Mouse (Mus musculus) heart, postnatal 0 days (tissue): Measurements from ENCODE around the gene Barx2. TPM values are rescaled to one million over a fixed set of nuclear protein-coding genes. Genes with fewer than 3 reads are reported as not detected.

Source experiments
- ATAC-seq: fragments of 200-750 bp; cut with Nextera tagmentation; 2 replicates; pipeline ENCODE4 v1.8.0; 2017; ENCODE audit warnings: low read depth, moderate number of reproducible peaks, moderate library complexity; ENCODE audit not compliant: insufficient read depth
- DNase-seq: peaks from one replicate; pipeline ENCODE4 v3.0.0-alpha.2; 2016; ENCODE audit warnings: low spot score
- H3K27ac ChIP-seq: fragments of 300-500 bp; sonication (generic); 2 replicates; pipeline ENCODE4 v1.5.1; 2014; ENCODE audit warnings: low read depth, mild to moderate bottlenecking
- H3K27me3 ChIP-seq: fragments of 300-500 bp; sonication (generic); 2 replicates; pipeline ENCODE4 v1.6.1; 2014; ENCODE audit warnings: low read length, mixed read lengths; ENCODE audit not compliant: control insufficient read depth, insufficient read depth
- H3K36me3 ChIP-seq: fragments of 300-500 bp; sonication (generic); replicated peaks from 2 replicates; pipeline ENCODE4 v1.6.1; 2014; ENCODE audit warnings: low read length, mixed read lengths; ENCODE audit not compliant: control insufficient read depth, insufficient read depth
- H3K4me1 ChIP-seq: fragments of 300-500 bp; sonication (generic); 2 replicates; pipeline ENCODE4 v1.6.1; 2014; ENCODE audit warnings: antibody characterized with exemption; ENCODE audit not compliant: control insufficient read depth, insufficient read depth
- H3K4me2 ChIP-seq: fragments of 300-500 bp; sonication (generic); 2 replicates; pipeline ENCODE4 v1.6.1; 2014; ENCODE audit warnings: low read depth, mild to moderate bottlenecking, low read length, moderate library complexity
- H3K4me3 ChIP-seq: fragments of 300-500 bp; sonication (generic); 2 replicates; pipeline ENCODE4 v1.5.1; 2014; ENCODE audit warnings: low read depth, low read length
- H3K9ac ChIP-seq: fragments of 300-500 bp; sonication (generic); replicated peaks from 2 replicates; pipeline ENCODE4 v1.6.1; 2014; ENCODE audit warnings: low read depth, low read length, mixed read lengths
- H3K9me3 ChIP-seq: fragments of 300-500 bp; sonication (generic); replicated peaks from 2 replicates; pipeline ENCODE4 v1.6.1; 2016; ENCODE audit warnings: low read length; ENCODE audit not compliant: control insufficient read depth
- CTCF ChIP-seq: IDR thresholded peaks from 2 replicates; pipeline ENCODE4 v1.5.1; 2016; ENCODE audit warnings: antibody characterized with exemption, control low read depth, low read depth
- EP300 ChIP-seq: IDR thresholded peaks from 2 replicates; pipeline ENCODE4 v1.6.1; 2016; ENCODE audit warnings: antibody characterized with exemption, low read depth
- WGBS: fragments of 180-500 bp; shearing (Covaris S2); extraction: QIAGEN DNeasy Blood & Tissue Kit; methylation state at CpG from one replicate; pipeline ENCODE4 v1.1.7; 2014; 5-methylcytosine and 5-hydroxymethylcytosine counted together
- polyA plus RNA-seq: library from polyadenylated mRNA; unstranded; fragments of >200 nt; fragmentation: Nextera tagmentation; extraction: Ambion mirVana; gene quantifications from 2 replicates; pipeline ENCODE4 v1.2.1, GENCODE M21; 2015
- total RNA-seq: library from RNA; depleted of rRNA; stranded (reverse); fragments of >200 nt; gene quantifications from 2 replicates; pipeline ENCODE4 v1.2.3, GENCODE M21; 2014; ENCODE audit warnings: low replicate concordance

Gene Barx2
- total and polyA plus RNA-seq, 2 experiments from 2014 or later: not detected

DNA sequence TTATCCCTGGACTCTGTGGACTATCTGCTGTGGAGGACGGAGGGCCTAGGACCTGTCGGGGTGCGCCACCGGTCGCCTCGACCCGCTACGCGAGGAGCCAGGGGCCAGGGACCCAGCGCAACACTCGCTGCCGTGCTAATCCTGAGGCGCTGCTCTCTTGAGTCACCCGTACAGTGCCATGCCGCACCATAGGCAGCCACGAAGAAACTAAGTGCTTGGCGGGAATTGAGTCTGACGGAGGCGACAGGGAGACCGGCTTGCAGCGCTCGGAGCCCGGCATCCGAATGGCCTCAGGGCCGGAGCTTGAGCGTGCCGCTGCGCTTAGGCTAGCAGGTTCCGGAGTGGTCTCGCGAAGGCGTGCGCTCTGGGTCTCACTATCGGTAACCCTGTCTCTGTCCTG is 1.6 kb upstream of the Barx2 start:
- H3K27me3 ChIP-seq: peaks cover 95% of the 10 kb centered on the region
- TF ChIP-seq CTCF: no peak
- no peak for TF ChIP-seq EP300
- DNase-seq: no peak

GRCm38 (mm10) chr9:31913739-31914591 is 703 bp upstream of the Barx2 start:
- no peak for DNase-seq
- H3K27me3 ChIP-seq: peaks cover 93% of the 10 kb centered on the region
- TF ChIP-seq EP300 (no peak), CTCF (no peak)

More for the DNA sequence above, 1.6 kb upstream of the Barx2 start:
- peak overlapping the region; percentile 90 for H3K4me2 ChIP-seq
- no peaks in the 10 kb centered on the region for H3K9me3 ChIP-seq
- H3K27ac ChIP-seq: no peak overlapping the region
- peak overlapping the region; percentile 54 for H3K4me3 ChIP-seq
- H3K36me3 ChIP-seq: no peaks in the 10 kb centered on the region
- WGBS: 1% methylated on average over 34 of the region's 34 CpGs
- peaks cover 9% of the 10 kb centered on the region; the same call in 1 of the 2 replicates for H3K4me1 ChIP-seq
- H3K9ac ChIP-seq: no peak overlapping the region
- ATAC-seq: no peak

GRCm38 (mm10) chr9:31912553-31912920 is 725 bp downstream of the Barx2 start:
- DNase-seq: no peak
- peaks cover 82% of the 10 kb centered on the region for H3K27me3 ChIP-seq

More at GRCm38 (mm10) chr9:31913739-31914591, 703 bp upstream of the Barx2 start:
- Histone ChIP-seq H3K4me2 (peak overlapping the region; percentile 90), H3K36me3 (no peaks in the 10 kb centered on the region), H3K9me3 (no peaks in the 10 kb centered on the region), H3K4me3 (peak overlapping the region; percentile 54), H3K4me1 (peaks cover 9% of the 10 kb centered on the region; the same call in 1 of the 2 replicates), H3K9ac (no peak overlapping the region), H3K27ac (no peak overlapping the region)
- no peak for ATAC-seq
- WGBS: 1% methylated on average over 54 of the region's 54 CpGs

DNA sequence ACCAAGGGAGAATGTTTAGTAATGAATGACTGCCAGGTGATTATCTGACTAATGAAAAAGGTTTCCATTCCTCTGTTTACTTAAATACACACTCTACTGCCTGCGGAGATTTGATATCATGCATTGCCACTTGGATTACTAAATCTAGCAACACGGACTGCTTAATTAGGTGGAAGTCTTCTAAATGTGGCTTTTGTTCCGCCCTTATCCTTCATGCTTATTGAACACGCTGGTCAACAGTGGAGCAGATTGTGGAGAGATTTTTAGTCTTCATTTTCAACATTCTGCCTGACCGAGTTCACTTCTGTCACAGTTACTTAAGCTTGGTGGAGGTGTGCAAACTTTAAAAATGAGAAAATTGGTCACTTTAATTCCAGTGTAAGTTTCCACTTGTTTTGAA is 3.0 kb downstream of the Barx2 start:
- Histone ChIP-seq H3K27ac (no peak overlapping the region), H3K36me3 (no peaks in the 10 kb centered on the region), H3K4me3 (no peak overlapping the region), H3K27me3 (peaks cover 59% of the 10 kb centered on the region), H3K4me1 (peaks cover 9% of the 10 kb centered on the region; the same call in 1 of the 2 replicates), H3K9me3 (no peaks in the 10 kb centered on the region), H3K4me2 (no peak overlapping the region), H3K9ac (no peak overlapping the region)
- no peak for TF ChIP-seq CTCF
- TF ChIP-seq EP300: no peak
- WGBS: 68% methylated on average over 5 of the region's 5 CpGs
- DNase-seq (no peak), ATAC-seq (no peak)

More at GRCm38 (mm10) chr9:31912553-31912920, 725 bp downstream of the Barx2 start:
- TF ChIP-seq CTCF: no peak
- no peak for TF ChIP-seq EP300
- Histone ChIP-seq H3K4me1 (peaks cover 9% of the 10 kb centered on the region; the same call in 1 of the 2 replicates), H3K4me3 (peak overlapping the region; percentile 54), H3K9me3 (no peaks in the 10 kb centered on the region), H3K36me3 (no peaks in the 10 kb centered on the region), H3K4me2 (peak overlapping the region; percentile 90), H3K9ac (no peak overlapping the region), H3K27ac (no peak overlapping the region)
- no peak for ATAC-seq
- WGBS: 3% methylated on average over 16 of the region's 16 CpGs

DNA sequence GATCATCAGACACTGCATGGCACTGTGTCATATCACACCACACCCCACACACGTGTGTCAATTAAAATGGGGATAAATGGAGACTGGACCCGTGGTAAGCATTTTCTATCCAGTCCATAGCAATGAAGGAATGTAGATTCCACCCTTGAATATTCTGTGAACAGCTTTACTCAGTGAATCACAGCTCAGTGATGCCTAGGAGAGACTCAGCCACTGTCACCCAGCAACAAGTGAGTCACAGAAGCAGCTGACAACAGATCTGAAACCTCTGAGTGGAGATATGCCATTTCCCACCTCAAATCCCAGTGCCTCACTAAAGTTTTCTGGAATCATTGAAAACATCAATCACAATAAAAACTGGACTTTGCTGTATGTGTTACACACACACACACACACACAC is 11.5 kb downstream of the Barx2 start:
- Histone ChIP-seq H3K27me3 (no peaks in the 10 kb centered on the region), H3K4me1 (no peaks in the 10 kb centered on the region), H3K27ac (no peak overlapping the region), H3K4me2 (no peak overlapping the region), H3K9ac (no peak overlapping the region), H3K36me3 (no peaks in the 10 kb centered on the region), H3K4me3 (no peak overlapping the region), H3K9me3 (no peaks in the 10 kb centered on the region)
- 79% methylated on average over 2 of the region's 2 CpGs for WGBS
- DNase-seq: no peak
- ATAC-seq: no peak
- TF ChIP-seq CTCF (no peak), EP300 (no peak)
